Mouse (Mus musculus): ENCODE measurements around the gene Piwil1. TPM values are rescaled to one million over a fixed set of nuclear protein-coding genes. Genes with fewer than 3 reads are reported as not detected.
"Not testable (repeated sequence)": the region's sequence is repeated elsewhere in the genome, so short reads cannot be mapped to it uniquely, and the experiment has no call there.

Piwil1 gene
- polyA plus RNA-seq, 1 experiment from 2014 or later = not detected

GRCm38 (mm10) chr5:128703688-128704087 lies 1.4 kb downstream of the Piwil1 start:
- H3K4me3 ChIP-seq (ENCODE audit: low read length) = no peak overlapping the region
- peaks cover 2% of the 10 kb centered on the region; the same call in 1 of the 2 replicates for H3K4me1 ChIP-seq (replicated peaks; ENCODE audit: control insufficient read depth, insufficient read depth, low read length)
- H3K27ac ChIP-seq (ENCODE audit: low read length) = no peak overlapping the region
- H3K27me3 ChIP-seq (ENCODE audit: control insufficient read depth, insufficient read depth, low read depth, low read length) = no peaks in the 10 kb centered on the region
- no peaks in the 10 kb centered on the region for H3K9me3 ChIP-seq (ENCODE audit: control insufficient read depth, low read length)
- no peak overlapping the region for H3K9ac ChIP-seq (ENCODE audit: low read length)
- peak overlapping the region; percentile 42 for H3K4me2 ChIP-seq (ENCODE audit: low read depth, low read length)
- WGBS = 29% methylated on average over 10 of the region's 10 CpGs
- H3K36me3 ChIP-seq (ENCODE audit: control insufficient read depth, insufficient read depth, low read length) = no peaks in the 10 kb centered on the region
- no peak for ATAC-seq (ENCODE audit: low read depth)

- no peaks in the 10 kb centered on the region for H3K36me3 ChIP-seq (ENCODE audit: control insufficient read depth, insufficient read depth, low read length)
- peak overlapping the region; percentile 19; the same call in 1 of the 2 replicates for H3K4me3 ChIP-seq (ENCODE audit: low read length)
- H3K4me1 ChIP-seq (replicated peaks; ENCODE audit: control insufficient read depth, insufficient read depth, low read length) = peaks cover 2% of the 10 kb centered on the region; the same call in 1 of the 2 replicates
- peak overlapping the region; percentile 42 for H3K4me2 ChIP-seq (ENCODE audit: low read depth, low read length)
- no peak overlapping the region for H3K27ac ChIP-seq (ENCODE audit: low read length)
- peak; percentile 70 for ATAC-seq (ENCODE audit: low read depth)
- no peaks in the 10 kb centered on the region for H3K27me3 ChIP-seq (ENCODE audit: control insufficient read depth, insufficient read depth, low read depth, low read length)
- H3K9me3 ChIP-seq (ENCODE audit: control insufficient read depth, low read length) = no peaks in the 10 kb centered on the region
- WGBS = 47% methylated on average over 14 of the region's 19 CpGs
- H3K9ac ChIP-seq (ENCODE audit: low read length) = no peak overlapping the region
Measured at GRCm38 (mm10) chr5:128704134-128704904, 2.0 kb downstream of the Piwil1 start.

DNA sequence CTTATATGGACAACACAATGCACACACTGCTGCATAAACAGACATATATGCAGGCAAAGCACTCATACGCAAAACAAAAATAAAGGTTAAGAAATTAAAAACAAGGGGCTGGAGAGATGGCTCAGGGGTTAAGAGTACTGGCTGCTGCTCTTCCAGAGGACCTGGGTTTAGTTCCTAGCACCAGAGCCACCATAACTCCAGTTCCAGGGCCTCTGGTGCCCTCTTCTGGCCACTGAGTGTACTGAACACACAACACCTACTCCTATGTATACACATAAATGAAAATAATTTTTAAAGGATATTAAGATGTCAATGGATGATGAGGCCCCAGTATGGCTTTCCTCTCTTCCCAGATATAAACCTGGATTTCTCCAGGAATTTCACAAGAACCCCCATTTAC lies 4.1 kb downstream of the Piwil1 start:
- Histone ChIP-seq H3K36me3 (ENCODE audit: control insufficient read depth, insufficient read depth, low read length) (no peaks in the 10 kb centered on the region), H3K4me2 (ENCODE audit: low read depth, low read length) (no peak overlapping the region), H3K27me3 (ENCODE audit: control insufficient read depth, insufficient read depth, low read depth, low read length) (no peaks in the 10 kb centered on the region), H3K9ac (ENCODE audit: low read length) (no peak overlapping the region), H3K4me3 (ENCODE audit: low read length) (no peak overlapping the region), H3K9me3 (ENCODE audit: control insufficient read depth, low read length) (no peaks in the 10 kb centered on the region), H3K27ac (ENCODE audit: low read length) (no peak overlapping the region), H3K4me1 (replicated peaks; ENCODE audit: control insufficient read depth, insufficient read depth, low read length) (no peaks in the 10 kb centered on the region; the same call in 1 of the 2 replicates)
- ATAC-seq (ENCODE audit: low read depth) = no peak
- WGBS = 97% methylated on average over 1 of the region's 1 CpGs

DNA sequence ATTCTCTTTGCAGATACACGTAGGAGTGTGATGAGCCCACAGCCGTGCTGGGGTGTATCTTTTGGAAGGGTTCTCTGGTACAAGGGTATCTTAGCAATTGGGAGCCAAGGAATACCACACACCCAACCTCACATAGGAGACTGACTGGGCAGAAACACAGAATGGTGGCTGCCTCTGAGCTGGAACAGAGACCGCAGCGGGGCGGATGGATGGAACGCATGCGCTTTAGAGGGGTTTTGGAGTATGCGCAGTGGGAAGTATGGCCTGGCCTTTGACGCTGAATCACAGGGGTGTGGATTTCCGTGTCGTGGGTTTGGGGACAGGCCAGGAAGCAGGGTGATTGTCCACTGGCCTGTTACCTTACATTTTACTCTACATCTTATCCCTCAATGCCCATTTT lies 4.9 kb downstream of the Piwil1 start:
- no peaks in the 10 kb centered on the region; the same call in 1 of the 2 replicates for H3K4me1 ChIP-seq (replicated peaks; ENCODE audit: control insufficient read depth, insufficient read depth, low read length)
- H3K9me3 ChIP-seq (ENCODE audit: control insufficient read depth, low read length) = no peaks in the 10 kb centered on the region
- no peak for ATAC-seq (ENCODE audit: low read depth)
- no peak overlapping the region for H3K27ac ChIP-seq (ENCODE audit: low read length)
- no peaks in the 10 kb centered on the region for H3K27me3 ChIP-seq (ENCODE audit: control insufficient read depth, insufficient read depth, low read depth, low read length)
- 93% methylated on average over 11 of the region's 11 CpGs for WGBS
- no peak overlapping the region for H3K4me2 ChIP-seq (ENCODE audit: low read depth, low read length)
- no peak overlapping the region for H3K4me3 ChIP-seq (ENCODE audit: low read length)
- H3K9ac ChIP-seq (ENCODE audit: low read length) = no peak overlapping the region
- no peaks in the 10 kb centered on the region for H3K36me3 ChIP-seq (ENCODE audit: control insufficient read depth, insufficient read depth, low read length)

DNA sequence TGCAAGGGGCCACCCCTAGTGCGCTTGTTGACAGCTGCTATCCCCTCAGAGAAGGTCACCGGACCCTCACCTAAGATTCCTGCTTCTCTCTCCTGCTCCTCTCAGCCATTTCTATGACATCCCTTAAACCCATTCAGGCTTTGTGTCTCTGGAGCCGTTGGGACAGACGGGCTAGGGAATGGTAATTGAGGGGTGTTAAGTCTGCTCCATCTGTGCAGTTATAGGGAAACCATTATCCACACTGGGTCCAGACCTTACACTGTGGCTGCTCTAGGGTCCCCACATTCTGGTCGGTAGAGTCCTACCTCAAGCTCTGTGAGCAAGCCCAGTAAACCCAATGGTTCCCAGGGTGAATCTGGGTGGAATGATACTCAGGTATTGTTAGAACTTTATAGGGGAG lies 6.6 kb downstream of the Piwil1 start:
- H3K27ac ChIP-seq (ENCODE audit: low read length) = no peak overlapping the region
- H3K9ac ChIP-seq (ENCODE audit: low read length) = no peak overlapping the region
- no peaks in the 10 kb centered on the region for H3K9me3 ChIP-seq (ENCODE audit: control insufficient read depth, low read length)
- H3K27me3 ChIP-seq (ENCODE audit: control insufficient read depth, insufficient read depth, low read depth, low read length) = no peaks in the 10 kb centered on the region
- H3K4me1 ChIP-seq (replicated peaks; ENCODE audit: control insufficient read depth, insufficient read depth, low read length) = no peaks in the 10 kb centered on the region; the same call in 1 of the 2 replicates
- no peaks in the 10 kb centered on the region for H3K36me3 ChIP-seq (ENCODE audit: control insufficient read depth, insufficient read depth, low read length)
- 75% methylated on average over 5 of the region's 5 CpGs for WGBS
- H3K4me3 ChIP-seq (ENCODE audit: low read length) = no peak overlapping the region
- no peak overlapping the region for H3K4me2 ChIP-seq (ENCODE audit: low read depth, low read length)
- no peak for ATAC-seq (ENCODE audit: low read depth)

- H3K4me3 ChIP-seq (ENCODE audit: low read length) = no peak overlapping the region
- no peak for ATAC-seq (ENCODE audit: low read depth)
- WGBS = 28% methylated on average over 8 of the region's 8 CpGs
- H3K9ac ChIP-seq (ENCODE audit: low read length) = no peak overlapping the region
- no peaks in the 10 kb centered on the region for H3K9me3 ChIP-seq (ENCODE audit: control insufficient read depth, low read length)
- no peak overlapping the region for H3K27ac ChIP-seq (ENCODE audit: low read length)
- no peaks in the 10 kb centered on the region for H3K4me1 ChIP-seq (replicated peaks; ENCODE audit: control insufficient read depth, insufficient read depth, low read length)
- no peak overlapping the region for H3K4me2 ChIP-seq (ENCODE audit: low read depth, low read length)
- H3K27me3 ChIP-seq (ENCODE audit: control insufficient read depth, insufficient read depth, low read depth, low read length) = no peaks in the 10 kb centered on the region
- H3K36me3 ChIP-seq (ENCODE audit: control insufficient read depth, insufficient read depth, low read length) = no peaks in the 10 kb centered on the region
Measured at GRCm38 (mm10) chr5:128710596-128710995, 8.3 kb downstream of the Piwil1 start.

DNA sequence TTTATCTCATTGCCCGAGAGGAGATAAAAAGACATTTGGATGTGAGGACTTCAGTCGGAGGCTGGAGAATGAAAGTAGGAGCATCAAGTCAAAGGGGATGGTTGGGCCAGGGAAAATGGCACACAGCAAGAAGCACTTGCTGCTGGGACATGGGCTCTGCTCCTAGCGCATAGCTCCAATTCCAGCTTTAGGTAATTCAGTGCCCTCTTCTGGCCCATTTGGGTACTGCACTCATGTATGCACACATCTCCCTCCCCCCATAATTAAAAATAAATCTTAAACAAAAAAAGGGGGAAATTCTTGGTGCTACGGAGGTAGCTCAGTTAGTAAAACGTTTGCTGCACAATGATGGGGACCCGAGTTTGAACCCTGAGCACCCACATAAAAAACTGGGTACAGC lies 9.5 kb downstream of the Piwil1 start:
- no peak for ATAC-seq (ENCODE audit: low read depth)
- Histone ChIP-seq H3K4me2 (ENCODE audit: low read depth, low read length) (no peak overlapping the region), H3K9ac (ENCODE audit: low read length) (no peak overlapping the region), H3K27me3 (ENCODE audit: control insufficient read depth, insufficient read depth, low read depth, low read length) (no peaks in the 10 kb centered on the region), H3K4me3 (ENCODE audit: low read length) (no peak overlapping the region), H3K27ac (ENCODE audit: low read length) (no peak overlapping the region), H3K9me3 (ENCODE audit: control insufficient read depth, low read length) (no peaks in the 10 kb centered on the region), H3K36me3 (ENCODE audit: control insufficient read depth, insufficient read depth, low read length) (no peaks in the 10 kb centered on the region), H3K4me1 (replicated peaks; ENCODE audit: control insufficient read depth, insufficient read depth, low read length) (no peaks in the 10 kb centered on the region)
- WGBS = 74% methylated on average over 6 of the region's 6 CpGs

DNA sequence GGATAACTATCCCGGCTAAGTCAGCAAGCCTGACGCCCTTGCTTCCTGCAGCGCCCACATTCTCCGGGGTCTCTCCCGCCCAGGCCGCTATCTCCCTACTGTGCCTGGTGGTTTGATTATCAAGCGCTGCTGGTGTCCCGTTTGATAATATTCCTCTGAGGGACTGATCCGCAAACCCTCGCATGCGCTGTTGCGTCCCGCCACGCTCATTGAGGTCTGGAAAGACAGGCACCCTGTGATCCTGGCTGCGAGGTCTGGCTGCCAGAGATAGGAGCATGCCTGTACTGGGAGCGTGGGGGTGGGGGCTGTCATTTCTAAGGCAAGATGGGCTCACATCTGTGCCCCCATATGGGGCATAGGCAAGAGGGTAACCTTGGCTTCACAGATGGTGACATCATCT lies 12.8 kb downstream of the Piwil1 start:
- H3K4me3 ChIP-seq (ENCODE audit: low read length) = no peak overlapping the region
- no peak for ATAC-seq (ENCODE audit: low read depth)
- no peak overlapping the region for H3K27ac ChIP-seq (ENCODE audit: low read length)
- H3K4me1 ChIP-seq (replicated peaks; ENCODE audit: control insufficient read depth, insufficient read depth, low read length) = no peaks in the 10 kb centered on the region
- no peak overlapping the region for H3K4me2 ChIP-seq (ENCODE audit: low read depth, low read length)
- 71% methylated on average over 16 of the region's 16 CpGs for WGBS
- H3K36me3 ChIP-seq (ENCODE audit: control insufficient read depth, insufficient read depth, low read length) = no peaks in the 10 kb centered on the region
- H3K27me3 ChIP-seq (ENCODE audit: control insufficient read depth, insufficient read depth, low read depth, low read length) = no peaks in the 10 kb centered on the region
- H3K9ac ChIP-seq (ENCODE audit: low read length) = no peak overlapping the region
- H3K9me3 ChIP-seq (ENCODE audit: control insufficient read depth, low read length) = no peaks in the 10 kb centered on the region

- 89% methylated on average over 11 of the region's 11 CpGs for WGBS
- H3K27me3 ChIP-seq (ENCODE audit: control insufficient read depth, insufficient read depth, low read depth, low read length); H3K4me1 ChIP-seq (replicated peaks; ENCODE audit: control insufficient read depth, insufficient read depth, low read length); H3K4me3 ChIP-seq (ENCODE audit: low read length); ATAC-seq (ENCODE audit: low read depth); H3K9ac ChIP-seq (ENCODE audit: low read length); H3K27ac ChIP-seq (ENCODE audit: low read length); H3K36me3 ChIP-seq (ENCODE audit: control insufficient read depth, insufficient read depth, low read length); H3K4me2 ChIP-seq (ENCODE audit: low read depth, low read length); H3K9me3 ChIP-seq (ENCODE audit: control insufficient read depth, low read length): not testable (repeated sequence)
Measured at GRCm38 (mm10) chr5:128720461-128720860, 18.1 kb downstream of the Piwil1 start.
